Mouse (Mus musculus) frontal cortex, adult 2 months (tissue): Measurements from ENCODE around the gene Clasrp. TPM values are rescaled to one million over a fixed set of nuclear protein-coding genes. Genes with fewer than 3 reads are reported as not detected.

Source experiments
- DNase-seq, 2 experiments: peaks; one replicate each; pipeline ENCODE4 v3.0.0; 2022; ENCODE audit warnings: low spot score in 1 of 2; ENCODE audit errors: extremely low spot score in 1 of 2
- polyA plus RNA-seq: library from polyadenylated mRNA; depleted of rRNA; stranded (reverse); fragments of >200 nt; gene quantifications from 2 replicates; pipeline ENCODE4 v1.2.3, GENCODE M21; 2012; rRNA removed

Gene Clasrp
- polyA plus RNA-seq = 152 and 164 TPM in 2 replicates

- peak; percentile 88 to 96 for DNase-seq
These were observed at the start of gene Clasrp for GRCm38 (mm10) chr7:19603849-19604605. Gene Clasrp (minus strand): TSS chr7:19604486.

GRCm38 (mm10) chr7:19652614-19653013, 48.3 kb upstream of the Clasrp start:
- DNase-seq = no peak

GRCm38 (mm10) chr7:19651063-19651786, 46.9 kb upstream of the Clasrp start:
- no peak for DNase-seq

GRCm38 (mm10) chr7:19641223-19641622, 36.9 kb upstream of the Clasrp start:
- peak in 1 of 2 experiments; percentile 60 for DNase-seq

GRCm38 (mm10) chr7:19635074-19635827, 31.0 kb upstream of the Clasrp start:
- DNase-seq = no peak

GRCm38 (mm10) chr7:19634591-19634990, 30.3 kb upstream of the Clasrp start:
- no peak for DNase-seq

GRCm38 (mm10) chr7:19633855-19634254, 29.6 kb upstream of the Clasrp start:
- no peak for DNase-seq

GRCm38 (mm10) chr7:19633197-19633596, 28.9 kb upstream of the Clasrp start:
- DNase-seq = no peak

GRCm38 (mm10) chr7:19632720-19633119, 28.4 kb upstream of the Clasrp start:
- no peak for DNase-seq

- DNase-seq = no peak
These were observed 28.0 kb upstream of the Clasrp start for GRCm38 (mm10) chr7:19632275-19632674.

- peak; percentile 72 to 93 for DNase-seq
These were observed 25.1 kb upstream of the Clasrp start, which contains the start of gene Relb for GRCm38 (mm10) chr7:19629361-19629734. Gene Relb (minus strand): TSS chr7:19629438.

- DNase-seq = peak; percentile 86 to 90
These were observed 24.5 kb upstream of the Clasrp start for GRCm38 (mm10) chr7:19628536-19629360.

- DNase-seq = no peak
These were observed 23.9 kb upstream of the Clasrp start for GRCm38 (mm10) chr7:19628192-19628535.

- no peak for DNase-seq
These were observed 23.4 kb upstream of the Clasrp start for GRCm38 (mm10) chr7:19627721-19628120.

GRCm38 (mm10) chr7:19623433-19623832, 19.1 kb upstream of the Clasrp start:
- no peak for DNase-seq

- DNase-seq = no peak
These were observed 18.0 kb upstream of the Clasrp start for GRCm38 (mm10) chr7:19622241-19622640.

- DNase-seq = peak; percentile 45 to 71
These were observed 16.5 kb upstream of the Clasrp start for GRCm38 (mm10) chr7:19620811-19621210.

GRCm38 (mm10) chr7:19619004-19619801, 14.9 kb upstream of the Clasrp start:
- DNase-seq = peak; percentile 65 to 90

GRCm38 (mm10) chr7:19615036-19615577, 10.8 kb upstream of the Clasrp start:
- DNase-seq = no peak
